Mouse (Mus musculus) left cerebral cortex, adult 6 months (tissue): ENCODE measurements around the gene Tbrg1. TPM values are rescaled to one million over a fixed set of nuclear protein-coding genes. Genes with fewer than 3 reads are reported as not detected.

ENCODE experiments used
- long read RNA-seq, 2 experiments: library from polyadenylated mRNA; unstranded; transcript quantifications; one replicate each; pipeline ENCODE4 v2.0.0; 2019 to 2020
- polyA plus RNA-seq: library from polyadenylated mRNA; unstranded; fragments of <200 nt; fragmentation: Nextera tagmentation; gene quantifications from 2 replicates; pipeline ENCODE4 v1.2.3, GENCODE M21; 2021

The Tbrg1 gene
- polyA plus RNA-seq, result 74.7 and 81.0 TPM in 2 replicates
- long read RNA-seq, experiment 1, transcript Tbrg1-201 (9 exons, 1,984 nt), result major isoform, 401 of 430 reads
- long read RNA-seq, experiment 1, transcript Tbrg1-204 (8 exons, 1,761 nt), result minor isoform, 10 of 430 reads
- long read RNA-seq, experiment 1, partial matches to known transcripts, result 7 of 430 reads
- long read RNA-seq, experiment 1, other reads (novel, unspliced or antisense), result 12 of 430 reads
- long read RNA-seq, experiment 2, transcript Tbrg1-201 (9 exons, 1,984 nt), result major isoform, 99 of 145 reads
- long read RNA-seq, experiment 2, transcript Tbrg1-202 (3 exons, 823 nt), result minor isoform, 19 of 145 reads
- long read RNA-seq, experiment 2, partial matches to known transcripts, result 21 of 145 reads
- long read RNA-seq, experiment 2, other reads (novel, unspliced or antisense), result 5 of 145 reads

DNA sequence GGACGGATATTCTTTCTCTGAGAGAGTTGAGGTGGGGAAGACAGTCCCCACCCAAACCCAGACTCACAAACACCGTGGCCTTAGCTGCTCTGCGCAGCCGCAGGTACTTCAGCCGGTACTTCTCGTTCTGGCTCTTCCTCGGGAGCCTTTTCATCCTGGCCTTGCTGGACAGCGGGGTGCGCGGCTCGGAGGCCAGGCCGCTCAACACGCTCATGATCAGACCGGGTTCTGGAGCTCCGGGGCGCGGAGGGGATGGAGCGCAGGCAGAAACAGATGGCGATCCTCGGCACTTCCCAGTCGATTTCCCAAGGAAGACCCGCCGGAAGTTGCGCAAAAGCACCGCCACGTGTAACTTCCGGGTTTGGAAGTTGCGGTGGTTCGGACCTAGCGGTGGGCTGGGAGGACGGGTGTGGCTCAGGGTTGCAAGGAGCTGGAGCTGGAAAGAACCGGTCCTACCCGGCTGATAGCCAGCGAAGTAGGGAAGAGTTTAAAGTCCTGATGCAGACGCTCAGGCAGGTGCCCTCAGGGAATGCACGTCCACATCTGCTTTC, at the start of gene Tbrg1:
Gene Tbrg1, minus strand, starts transcription at position 382 of the 551 bp plus-strand sequence.

DNA sequence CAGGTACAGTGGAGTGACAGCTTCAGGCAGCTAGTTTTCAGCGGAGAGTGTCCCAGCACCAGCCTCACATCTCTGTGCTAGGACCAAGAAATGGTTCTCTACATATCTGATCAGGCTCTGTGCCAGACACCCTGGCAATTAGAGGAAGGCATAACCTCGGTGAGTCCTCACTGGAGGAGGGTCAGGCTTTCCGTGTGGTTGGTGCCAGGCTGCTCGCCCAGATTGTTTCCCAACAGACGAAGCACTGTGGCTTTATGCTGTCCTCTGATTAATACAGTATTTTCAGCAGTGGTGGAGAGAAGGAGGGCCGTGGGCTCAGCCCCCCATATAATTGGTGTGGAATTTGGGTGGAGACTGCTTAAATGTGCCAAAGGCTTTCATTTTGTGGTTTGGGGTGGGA, 12.0 kb upstream of the Tbrg1 start, which contains the start of gene Panx3:
Gene Panx3, minus strand, starts transcription at position 121 of the 400 bp plus-strand sequence.

GRCm38 (mm10) chr9:37613182-37613910, 43.8 kb downstream of the Tbrg1 start, which contains the start of gene Spa17:
Gene Spa17 (minus strand): TSS chr9:37613722.

Other genes starting within 250 kb of the Tbrg1 start
- 0.86 and 1.0 TPM in 2 replicates for gene Robo3, start 224.1 kb downstream of the Tbrg1 start, polyA plus RNA-seq
- 3.1 and 4.4 TPM in 2 replicates for gene Msantd2, start 168.0 kb downstream of the Tbrg1 start, polyA plus RNA-seq
- gene Esam, start 129.2 kb downstream of the Tbrg1 start, polyA plus RNA-seq, result 19.0 and 20.7 TPM in 2 replicates
- 3.4 and 4.1 TPM in 2 replicates for gene Vsig2, start 118.1 kb downstream of the Tbrg1 start, polyA plus RNA-seq
- gene Nrgn, start 104.4 kb downstream of the Tbrg1 start, polyA plus RNA-seq, result 196 and 564 TPM in 2 replicates
- gene Siae, start 101.6 kb downstream of the Tbrg1 start, polyA plus RNA-seq, result 14.4 and 16.3 TPM in 2 replicates
- gene Spa17, start 43.6 kb downstream of the Tbrg1 start, polyA plus RNA-seq, result 6.6 and 7.7 TPM in 2 replicates
- gene Panx3, start 11.9 kb upstream of the Tbrg1 start, polyA plus RNA-seq, result not detected in 2 replicates
- gene Olfr160, start 58.9 kb upstream of the Tbrg1 start, polyA plus RNA-seq, result not detected in 2 replicates
- not detected in 2 replicates for gene Olfr874, start 87.8 kb upstream of the Tbrg1 start, polyA plus RNA-seq
- gene Olfr875, start 114.5 kb upstream of the Tbrg1 start, polyA plus RNA-seq, result not detected in 2 replicates
- not detected in 2 replicates for gene Olfr876, start 145.7 kb upstream of the Tbrg1 start, polyA plus RNA-seq
- gene Olfr877, start 197.0 kb upstream of the Tbrg1 start, polyA plus RNA-seq, result not detected in 2 replicates
- gene Olfr145, start 239.4 kb upstream of the Tbrg1 start, polyA plus RNA-seq, result not detected in 2 replicates